Mouse (Mus musculus) kidney, embryonic 14.5 days (tissue): Measurements from ENCODE around the gene Gm21149. TPM values are rescaled to one million over a fixed set of nuclear protein-coding genes. Genes with fewer than 3 reads are reported as not detected.
A peak's percentile ranks its signal among the peaks of the same experiment; 100 is the strongest.
"Not testable (repeated sequence)": the region's sequence is repeated elsewhere in the genome, so short reads cannot be mapped to it uniquely, and the experiment has no call there.

Experiments used
- ATAC-seq: fragments of 200-750 bp; cut with Nextera tagmentation; 2 replicates; pipeline ENCODE4 v1.8.0; 2017; ENCODE audit warnings: moderate number of reproducible peaks, mild to moderate bottlenecking, moderate TSS enrichment, moderate library complexity; ENCODE audit not compliant: low FRiP score, low TSS enrichment
- H3K27ac ChIP-seq: fragments of 300-500 bp; sonication (generic); 2 replicates; pipeline ENCODE4 v1.5.1; 2014; ENCODE audit warnings: low read depth, mild to moderate bottlenecking, low read length, moderate library complexity, mixed read lengths
- H3K27me3 ChIP-seq: fragments of 300-500 bp; sonication (generic); 2 replicates; pipeline ENCODE4 v1.6.1; 2014; ENCODE audit warnings: mild to moderate bottlenecking, low read length; ENCODE audit not compliant: control insufficient read depth, insufficient read depth
- H3K36me3 ChIP-seq: fragments of 300-500 bp; sonication (generic); 2 replicates; pipeline ENCODE4 v1.6.1; 2014; ENCODE audit warnings: low read length, mixed read lengths; ENCODE audit not compliant: control insufficient read depth, insufficient read depth
- H3K4me1 ChIP-seq: fragments of 300-500 bp; sonication (generic); 2 replicates; pipeline ENCODE4 v1.6.1; 2014; ENCODE audit warnings: low read length, mixed read lengths; ENCODE audit not compliant: control insufficient read depth, insufficient read depth
- H3K4me2 ChIP-seq: fragments of 300-500 bp; sonication (generic); replicated peaks from 2 replicates; pipeline ENCODE4 v1.6.1; 2014; ENCODE audit warnings: low read depth, mild to moderate bottlenecking, low read length
- H3K4me3 ChIP-seq: fragments of 300-500 bp; sonication (generic); 2 replicates; pipeline ENCODE4 v1.5.1; 2014; ENCODE audit warnings: mild to moderate bottlenecking, low read length
- H3K9ac ChIP-seq: fragments of 300-500 bp; sonication (generic); 2 replicates; pipeline ENCODE4 v1.6.1; 2014; ENCODE audit warnings: low read depth, mild to moderate bottlenecking, low read length, moderate library complexity
- H3K9me3 ChIP-seq: fragments of 300-500 bp; sonication (generic); 2 replicates; pipeline ENCODE4 v1.6.1; 2016; ENCODE audit warnings: low read length; ENCODE audit not compliant: control insufficient read depth
- WGBS: fragments of 180-500 bp; shearing (Covaris S2); extraction: QIAGEN DNeasy Blood & Tissue Kit; methylation state at CpG from one replicate; pipeline ENCODE4 v1.1.7; 2014; 5-methylcytosine and 5-hydroxymethylcytosine counted together
- polyA plus RNA-seq: library from polyadenylated mRNA; unstranded; fragments of >200 nt; fragmentation: Nextera tagmentation; extraction: Ambion mirVana; gene quantifications from 2 replicates; pipeline ENCODE4 v1.2.1, GENCODE M21; 2014

Gene Gm21149
- polyA plus RNA-seq = not detected in 2 replicates

DNA sequence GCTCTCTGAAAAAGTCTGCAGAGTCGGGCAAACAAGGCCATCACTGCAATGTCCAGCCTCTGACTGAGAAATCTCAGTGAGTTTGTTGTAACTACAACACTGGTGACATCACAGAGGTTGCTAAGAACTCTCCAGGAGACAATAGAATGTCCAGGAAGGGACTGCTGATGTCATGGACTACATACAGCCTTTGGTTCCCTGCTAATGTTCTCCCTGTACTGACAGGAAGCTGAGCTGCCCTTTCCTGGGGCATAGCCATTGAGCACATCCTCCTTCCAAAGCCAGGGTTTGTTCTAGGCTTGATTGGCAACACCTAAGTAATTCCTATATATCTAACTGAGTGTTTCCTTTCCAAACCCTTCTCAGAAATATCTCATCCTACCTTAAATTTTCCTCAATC is at the start of gene Gm21149:
Gm21149 (minus strand) TSS at position 101 of the 400 bp plus-strand sequence.
- H3K9me3 ChIP-seq = not testable (repeated sequence)
- WGBS = 68% methylated on average over 1 of the region's 1 CpGs

GRCm38 (mm10) chr5:15522470-15522869 is 46.1 kb upstream of the Gm21149 start:
- not testable (repeated sequence) for H3K9me3 ChIP-seq, H3K4me2 ChIP-seq, H3K27ac ChIP-seq, H3K4me1 ChIP-seq, H3K36me3 ChIP-seq, H3K9ac ChIP-seq, H3K4me3 ChIP-seq, ATAC-seq, H3K27me3 ChIP-seq

More for the DNA sequence above, at the start of gene Gm21149:
- H3K36me3 ChIP-seq, H3K9ac ChIP-seq, H3K27me3 ChIP-seq, H3K4me2 ChIP-seq, H3K4me1 ChIP-seq, H3K4me3 ChIP-seq, ATAC-seq, H3K27ac ChIP-seq: not testable (repeated sequence)

GRCm38 (mm10) chr5:15522028-15522427 is 45.7 kb upstream of the Gm21149 start:
- WGBS = 43% methylated on average over 2 of the region's 2 CpGs
- not testable (repeated sequence) for H3K27ac ChIP-seq, H3K4me3 ChIP-seq, H3K9me3 ChIP-seq, H3K4me2 ChIP-seq, H3K36me3 ChIP-seq, H3K4me1 ChIP-seq, ATAC-seq, H3K9ac ChIP-seq, H3K27me3 ChIP-seq

DNA sequence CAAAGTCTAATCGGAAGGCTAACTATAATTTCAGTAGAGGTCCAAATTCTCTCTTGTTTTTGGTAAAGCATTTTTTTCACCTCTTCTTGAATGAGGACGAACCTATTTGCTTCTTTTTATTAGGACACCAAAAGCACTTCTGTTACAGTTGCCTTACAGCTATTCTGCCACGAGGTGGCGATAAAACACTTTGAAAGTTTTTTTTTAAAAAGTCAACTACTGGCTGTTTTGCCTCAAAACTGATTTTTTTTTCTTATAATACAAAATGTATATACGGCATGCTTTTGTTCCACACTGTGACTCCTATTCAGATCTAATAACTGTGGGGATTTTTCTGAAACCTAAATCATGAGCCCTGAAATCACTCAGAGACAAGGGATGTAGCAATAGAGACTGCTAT is 44.1 kb upstream of the Gm21149 start:
- H3K4me2 ChIP-seq, H3K36me3 ChIP-seq, H3K27me3 ChIP-seq, H3K9me3 ChIP-seq, H3K4me1 ChIP-seq, H3K4me3 ChIP-seq, H3K27ac ChIP-seq, ATAC-seq, H3K9ac ChIP-seq: not testable (repeated sequence)
- WGBS = 27% methylated on average over 5 of the region's 5 CpGs

DNA sequence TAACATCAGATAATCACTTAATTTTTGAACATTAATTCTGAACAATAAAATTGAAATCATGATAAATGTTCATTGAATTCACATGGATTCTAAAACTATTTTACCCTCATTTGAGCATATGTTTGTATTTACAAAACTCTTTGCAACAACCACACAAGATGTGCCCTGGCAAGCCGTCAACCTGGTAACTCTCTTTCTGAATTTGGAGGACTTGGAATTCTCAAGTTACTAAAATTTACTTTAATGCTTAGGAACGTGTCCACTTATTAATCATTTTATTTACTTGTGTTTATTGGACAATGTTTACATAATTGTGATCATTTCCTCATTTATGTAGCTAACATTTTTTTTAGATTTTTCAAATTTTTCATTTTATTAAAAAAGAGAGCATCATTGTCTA is 40.8 kb upstream of the Gm21149 start:
- not testable (repeated sequence) for H3K4me1 ChIP-seq, H3K36me3 ChIP-seq, H3K4me3 ChIP-seq, H3K27me3 ChIP-seq, H3K9me3 ChIP-seq, H3K27ac ChIP-seq, H3K4me2 ChIP-seq, ATAC-seq, H3K9ac ChIP-seq
- 82% methylated on average over 2 of the region's 2 CpGs for WGBS

GRCm38 (mm10) chr5:15512236-15512635 is 35.9 kb upstream of the Gm21149 start:
- not testable (repeated sequence) for H3K27me3 ChIP-seq

DNA sequence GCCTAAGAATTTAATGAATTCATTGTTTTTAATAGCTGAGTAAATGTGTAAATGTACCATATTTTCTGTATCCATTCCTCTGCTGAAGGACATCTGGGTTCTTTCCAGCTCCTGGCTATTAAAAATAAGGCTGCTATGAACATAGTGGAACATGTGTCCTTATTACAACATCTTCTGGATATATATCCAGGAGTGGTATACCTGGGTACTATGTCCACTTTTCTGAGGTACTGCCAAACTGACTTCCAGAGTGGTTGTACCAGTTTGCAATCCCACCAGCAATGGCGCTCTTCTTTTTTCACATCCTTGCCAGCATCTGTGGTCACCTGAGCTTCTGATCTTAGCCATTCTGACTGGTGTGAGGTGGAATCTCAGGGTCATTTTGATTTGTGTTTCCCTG is 33.6 kb upstream of the Gm21149 start:
- ATAC-seq, H3K9ac ChIP-seq, H3K27ac ChIP-seq, H3K4me2 ChIP-seq, H3K27me3 ChIP-seq, H3K36me3 ChIP-seq, H3K4me3 ChIP-seq, H3K4me1 ChIP-seq: not testable (repeated sequence)
- 85% methylated on average over 1 of the region's 1 CpGs for WGBS
- peaks cover 13% of the 10 kb centered on the region for H3K9me3 ChIP-seq

More at GRCm38 (mm10) chr5:15512236-15512635, 35.9 kb upstream of the Gm21149 start:
- not testable (repeated sequence) for H3K4me2 ChIP-seq, H3K4me3 ChIP-seq, ATAC-seq, H3K36me3 ChIP-seq, H3K27ac ChIP-seq, H3K4me1 ChIP-seq, H3K9ac ChIP-seq
- WGBS = 70% methylated on average over 3 of the region's 3 CpGs
- peaks cover 13% of the 10 kb centered on the region for H3K9me3 ChIP-seq

DNA sequence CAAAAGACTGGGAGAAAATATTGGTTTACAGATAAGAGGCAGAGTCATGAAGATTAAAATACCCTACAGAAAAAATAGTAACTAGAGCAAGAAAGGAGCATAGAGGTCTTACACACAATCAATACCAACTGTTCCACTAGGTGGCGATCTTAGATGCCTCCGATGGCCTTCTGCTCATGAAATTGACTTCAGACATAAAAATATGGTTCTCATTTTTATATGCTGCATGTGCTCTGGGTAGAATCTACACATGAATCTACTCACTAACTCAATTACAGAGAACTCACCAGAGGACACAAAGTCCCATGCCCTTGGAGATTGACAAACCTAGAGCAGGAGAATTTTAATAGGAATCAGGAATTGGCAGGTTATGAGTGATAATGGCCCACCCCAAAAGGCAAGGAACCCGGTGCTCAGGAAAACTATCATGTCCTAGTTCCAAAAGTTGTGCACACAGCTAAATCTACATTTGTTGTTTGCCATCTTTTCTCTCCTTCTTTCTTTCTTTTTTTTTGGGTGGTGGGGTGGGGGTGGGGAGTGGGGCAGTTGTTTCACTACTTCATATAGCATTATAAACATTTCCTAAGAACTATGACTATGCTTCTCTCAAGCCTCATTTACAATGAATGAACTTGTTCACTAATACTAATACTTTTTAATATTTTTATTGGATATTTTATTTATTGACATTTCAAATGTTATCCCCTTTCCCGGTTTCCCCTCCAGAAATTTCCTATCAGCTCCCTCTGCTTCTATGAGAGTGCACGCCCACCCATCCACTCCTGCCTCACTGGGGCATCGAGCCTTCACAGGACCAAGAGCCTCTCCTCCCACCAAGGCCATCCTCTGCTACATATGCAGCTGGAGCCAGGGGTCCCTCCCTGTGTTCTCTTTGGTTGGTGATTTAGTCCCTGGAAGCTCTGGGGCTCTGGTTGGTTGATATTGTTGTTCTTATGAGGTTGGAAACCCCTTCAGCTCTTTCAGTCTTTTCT is 32.4 kb upstream of the Gm21149 start:
- H3K27ac ChIP-seq, H3K4me1 ChIP-seq, H3K27me3 ChIP-seq, H3K9ac ChIP-seq, H3K4me3 ChIP-seq, H3K36me3 ChIP-seq, ATAC-seq, H3K4me2 ChIP-seq: not testable (repeated sequence)
- peaks cover 13% of the 10 kb centered on the region for H3K9me3 ChIP-seq
- WGBS = 65% methylated on average over 6 of the region's 6 CpGs

DNA sequence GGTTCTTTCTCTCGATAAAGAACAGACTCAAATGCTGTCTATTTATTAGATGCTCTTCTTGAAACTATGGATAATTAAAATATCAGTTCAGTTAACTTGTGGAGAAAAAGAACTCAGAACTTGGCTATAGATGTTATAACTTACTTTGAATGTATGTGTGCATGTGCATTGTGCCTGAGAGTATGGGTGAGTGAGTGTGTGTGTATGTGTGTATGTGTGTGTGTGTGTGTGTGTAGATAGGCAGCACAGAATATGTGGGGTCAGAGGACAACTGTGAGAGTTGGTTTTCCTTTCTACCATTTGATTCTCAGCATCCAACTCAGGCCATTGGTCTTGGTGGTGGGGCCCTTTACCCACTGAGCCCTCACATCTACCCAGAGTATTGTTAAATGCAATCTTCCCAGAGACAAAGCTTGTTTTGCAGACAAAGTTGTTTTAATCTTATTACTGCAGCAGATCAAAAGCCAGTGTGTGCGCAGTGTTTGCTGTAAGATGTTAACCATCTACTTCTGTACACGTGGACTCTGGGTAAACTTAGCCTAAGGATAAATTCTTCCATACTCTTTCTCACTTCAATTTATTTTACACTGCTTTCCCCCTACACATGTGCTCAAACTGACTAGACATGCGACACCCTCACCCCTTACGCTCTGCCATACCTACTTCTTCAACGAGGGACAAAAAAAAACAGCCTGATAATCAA is 31.6 kb upstream of the Gm21149 start:
- H3K27ac ChIP-seq, H3K36me3 ChIP-seq, H3K4me1 ChIP-seq, H3K9ac ChIP-seq, H3K4me2 ChIP-seq, H3K27me3 ChIP-seq, H3K4me3 ChIP-seq: not testable (repeated sequence)
- WGBS = 65% methylated on average over 6 of the region's 6 CpGs
- peaks cover 10% of the 10 kb centered on the region for H3K9me3 ChIP-seq
- peak; percentile 72; the same call in 1 of the 2 replicates for ATAC-seq
